Mouse (Mus musculus) intestine, postnatal 0 days (tissue): ENCODE results near the gene Tshb. TPM values are rescaled to one million over a fixed set of nuclear protein-coding genes. Genes with fewer than 3 reads are reported as not detected.

Experiments
- ATAC-seq: fragments of 200-750 bp; cut with Nextera tagmentation; 2 replicates; pipeline ENCODE4 v1.8.0; 2017; ENCODE audit warnings: mild to moderate bottlenecking, moderate TSS enrichment, moderate library complexity
- H3K27ac ChIP-seq: fragments of 300-500 bp; sonication (generic); 2 replicates; pipeline ENCODE4 v1.5.1; 2014; ENCODE audit warnings: mild to moderate bottlenecking, low read depth, low read length, moderate library complexity
- H3K27me3 ChIP-seq: fragments of 300-500 bp; sonication (generic); replicated peaks from 2 replicates; pipeline ENCODE4 v1.6.1; 2014; ENCODE audit warnings: low read length, mixed read lengths; ENCODE audit not compliant: control insufficient read depth, insufficient read depth
- H3K36me3 ChIP-seq: fragments of 300-500 bp; sonication (generic); 2 replicates; pipeline ENCODE4 v1.6.1; 2014; ENCODE audit warnings: mild to moderate bottlenecking, moderate library complexity; ENCODE audit not compliant: control insufficient read depth, insufficient read depth
- H3K4me1 ChIP-seq: fragments of 300-500 bp; sonication (generic); replicated peaks from 2 replicates; pipeline ENCODE4 v1.6.1; 2014; ENCODE audit warnings: antibody characterized with exemption, low read length, mixed read lengths; ENCODE audit not compliant: control insufficient read depth, insufficient read depth
- H3K4me2 ChIP-seq: fragments of 300-500 bp; sonication (generic); replicated peaks from 2 replicates; pipeline ENCODE4 v1.6.1; 2014; ENCODE audit warnings: low read depth, mild to moderate bottlenecking, moderate library complexity
- H3K4me3 ChIP-seq: fragments of 300-500 bp; sonication (generic); 2 replicates; pipeline ENCODE4 v1.5.1; 2014; ENCODE audit warnings: low read depth, low read length
- H3K9ac ChIP-seq: fragments of 300-500 bp; sonication (generic); 2 replicates; pipeline ENCODE4 v1.6.1; 2014; ENCODE audit warnings: mild to moderate bottlenecking, low read depth, low read length
- H3K9me3 ChIP-seq: fragments of 300-500 bp; sonication (generic); 2 replicates; pipeline ENCODE4 v1.6.1; 2016; ENCODE audit warnings: mixed run types; ENCODE audit not compliant: control insufficient read depth
- CTCF ChIP-seq: sonication (generic); IDR thresholded peaks from 2 replicates; pipeline ENCODE4 v1.5.1; 2016; ENCODE audit warnings: low read depth, mild to moderate bottlenecking, control low read depth, antibody characterized with exemption, moderate library complexity
- WGBS: fragments of 180-500 bp; shearing (Covaris S2); extraction: QIAGEN DNeasy Blood & Tissue Kit; methylation state at CpG from one replicate; pipeline ENCODE4 v1.1.7; 2014; 5-methylcytosine and 5-hydroxymethylcytosine counted together
- polyA plus RNA-seq: library from polyadenylated mRNA; unstranded; fragments of >200 nt; fragmentation: Nextera tagmentation; extraction: Ambion mirVana; gene quantifications from 2 replicates; pipeline ENCODE4 v1.2.1, GENCODE M21; 2015

The Tshb gene
- polyA plus RNA-seq, 1 experiment from 2014 or later, result 0.08 TPM

GRCm38 (mm10) chr3:102732619-102733018, 49.9 kb downstream of the Tshb start:
- Histone ChIP-seq H3K27ac (no peak overlapping the region), H3K9ac (no peak overlapping the region), H3K9me3 (no peaks in the 10 kb centered on the region), H3K27me3 (peaks cover 4% of the 10 kb centered on the region), H3K4me3 (no peak overlapping the region), H3K4me1 (no peaks in the 10 kb centered on the region), H3K4me2 (no peak overlapping the region), H3K36me3 (no peaks in the 10 kb centered on the region)
- no peak for ATAC-seq
- 81% methylated on average over 4 of the region's 4 CpGs for whole genome bisulfite sequencing
- TF ChIP-seq CTCF, result no peak

DNA sequence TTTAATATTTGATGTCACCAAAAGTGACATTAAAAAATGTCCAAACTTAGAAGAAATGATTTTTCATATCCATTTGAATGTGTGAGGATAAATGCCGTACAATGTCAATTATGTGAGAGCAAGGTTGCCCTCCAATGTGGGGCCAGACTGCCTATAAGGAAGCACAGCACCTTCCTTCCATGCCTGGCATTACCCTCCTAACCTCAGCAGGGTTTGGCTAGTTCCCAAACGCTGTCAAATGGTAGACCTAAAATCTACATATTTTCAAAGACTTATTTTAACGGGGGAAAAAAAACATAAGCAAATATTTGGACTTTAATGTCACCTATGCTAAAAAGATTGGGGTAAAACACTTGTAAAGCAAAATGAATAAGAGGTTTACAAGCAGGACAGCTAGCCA, 51.4 kb downstream of the Tshb start:
- ATAC-seq, result no peak
- Histone ChIP-seq H3K9ac (no peak overlapping the region), H3K27ac (no peak overlapping the region), H3K4me1 (no peaks in the 10 kb centered on the region), H3K27me3 (peaks cover 4% of the 10 kb centered on the region), H3K4me2 (no peak overlapping the region), H3K9me3 (no peaks in the 10 kb centered on the region), H3K4me3 (no peak overlapping the region), H3K36me3 (no peaks in the 10 kb centered on the region)
- WGBS, result 73% methylated on average over 3 of the region's 3 CpGs
- no peak for TF ChIP-seq CTCF

GRCm38 (mm10) chr3:102729416-102729815, 53.1 kb downstream of the Tshb start:
- Histone ChIP-seq H3K4me3 (no peak overlapping the region), H3K4me1 (no peaks in the 10 kb centered on the region), H3K27me3 (no peaks in the 10 kb centered on the region), H3K4me2 (no peak overlapping the region), H3K9ac (no peak overlapping the region), H3K27ac (no peak overlapping the region), H3K36me3 (no peaks in the 10 kb centered on the region), H3K9me3 (no peaks in the 10 kb centered on the region)
- WGBS, result 51% methylated on average over 5 of the region's 5 CpGs
- no peak for ATAC-seq
- no peak for TF ChIP-seq CTCF

Other genes starting within 250 kb of the Tshb start
- 12.0 and 12.6 TPM in 2 replicates for gene Tspan2, start 48.2 kb downstream of the Tshb start, polyA plus RNA-seq
- gene Sycp1, start 153.4 kb upstream of the Tshb start, polyA plus RNA-seq, result not detected in 2 replicates
- not detected in 2 replicates for gene Nr1h5, start 181.4 kb upstream of the Tshb start, polyA plus RNA-seq
- 36.6 and 37.4 TPM in 2 replicates for gene Sike1, start 213.0 kb upstream of the Tshb start, polyA plus RNA-seq
- gene Csde1, start 237.7 kb upstream of the Tshb start, polyA plus RNA-seq, result 113 and 126 TPM in 2 replicates